27 mouse cellular contexts compared by ENCODE assay signal in genomic region chr6:33972801-33973200, GRCm38 (mm10). TPM values are rescaled to one million over a fixed set of nuclear protein-coding genes. Genes with fewer than 3 reads are reported as not detected.
"Had no signal": no experiment of that assay in that cellular context is flagged by ENCODE, and none has a peak within 500 bp of the region (broad histone marks: within the 10 kb centered on the region; RNA-seq: fewer than 3 reads in every experiment).

No protein-coding gene starts in this region.

- H3K36me3 ChIP-seq: heart, embryonic 15.5 days; hindbrain, embryonic 10.5 days; intestine, embryonic 15.5 days; kidney, embryonic 15.5 days; limb, embryonic 10.5 days; limb, embryonic 12.5 days; liver, embryonic 13.5 days had no signal

- H3K27me3 ChIP-seq: heart, embryonic 13.5 days; heart, embryonic 15.5 days; hindbrain, embryonic 12.5 days; intestine, embryonic 15.5 days; kidney, embryonic 15.5 days; limb, embryonic 12.5 days; liver, embryonic 13.5 days had no signal

- DNase-seq: gastrocnemius, postnatal 10 days; heart, adult 18-20 months; heart, postnatal 4 days; kidney, adult 11 months; kidney, adult 2 months; kidney, adult 9 months; kidney, postnatal 14 days; kidney, postnatal 36 days; liver; liver, embryonic 13.5 days had no signal

- H3K4me2 ChIP-seq: heart, embryonic 11.5 days; heart, embryonic 13.5 days; heart, embryonic 15.5 days; hindbrain, embryonic 12.5 days; hindbrain, embryonic 14.5 days; intestine, embryonic 15.5 days; kidney, embryonic 15.5 days; limb, embryonic 12.5 days; liver, embryonic 11.5 days; liver, embryonic 13.5 days had no signal

- H3K27ac ChIP-seq: gastrocnemius, adult 2 months; heart, embryonic 13.5 days; heart, embryonic 15.5 days; hindbrain, embryonic 10.5 days; hindbrain, embryonic 12.5 days; hindbrain, embryonic 14.5 days; intestine, embryonic 15.5 days; kidney, embryonic 15.5 days; kidney, postnatal 0 days; left cerebral cortex, adult 2 months; limb, embryonic 10.5 days; limb, embryonic 12.5 days; liver, embryonic 13.5 days had no signal

- H3K9ac ChIP-seq: heart, embryonic 13.5 days; heart, embryonic 15.5 days; hindbrain, embryonic 12.5 days; hindbrain, embryonic 14.5 days; intestine, embryonic 15.5 days; kidney, embryonic 15.5 days; limb, embryonic 12.5 days; liver, embryonic 13.5 days had no signal

- H3K4me1 ChIP-seq: intestine, embryonic 15.5 days; liver, embryonic 13.5 days had no signal

- H3K4me3 ChIP-seq: gastrocnemius, adult 2 months; heart, embryonic 13.5 days; heart, embryonic 15.5 days; hindbrain, embryonic 10.5 days; hindbrain, embryonic 12.5 days; intestine, embryonic 15.5 days; kidney, embryonic 15.5 days; left cerebral cortex, adult 2 months; limb, embryonic 10.5 days; limb, embryonic 12.5 days; liver, embryonic 13.5 days had no signal

- ATAC-seq: hindbrain, embryonic 16.5 days; inflammation-experienced regulatory T-cells, adult 6 months; intestine, embryonic 15.5 days had no signal

- H3K9me3 ChIP-seq: heart, embryonic 13.5 days; heart, embryonic 15.5 days; hindbrain, embryonic 10.5 days; hindbrain, embryonic 12.5 days; intestine, embryonic 15.5 days; kidney, embryonic 15.5 days; limb, embryonic 10.5 days; limb, embryonic 12.5 days; liver, embryonic 13.5 days had no signal

RNA-seq across cellular contexts. Expression of gene Lrguk, which starts 56.4 kb away (rescaled TPM):
- total RNA-seq: granulocyte monocyte progenitor cell, adult 5-6 weeks had no signal
- polyA plus RNA-seq: inflammation-experienced regulatory T-cells, adult 6 months had no signal
